Mouse (Mus musculus): ENCODE measurements at regions not wholly inside any gene's neighbourhood (a gene's known extent, or its start where the extent isn't known, plus 50 kb on each side); places are given as distances from the start of the nearest gene placed in this dataset.
A peak's percentile ranks its signal among the peaks of the same experiment; 100 is the strongest.

DNA sequence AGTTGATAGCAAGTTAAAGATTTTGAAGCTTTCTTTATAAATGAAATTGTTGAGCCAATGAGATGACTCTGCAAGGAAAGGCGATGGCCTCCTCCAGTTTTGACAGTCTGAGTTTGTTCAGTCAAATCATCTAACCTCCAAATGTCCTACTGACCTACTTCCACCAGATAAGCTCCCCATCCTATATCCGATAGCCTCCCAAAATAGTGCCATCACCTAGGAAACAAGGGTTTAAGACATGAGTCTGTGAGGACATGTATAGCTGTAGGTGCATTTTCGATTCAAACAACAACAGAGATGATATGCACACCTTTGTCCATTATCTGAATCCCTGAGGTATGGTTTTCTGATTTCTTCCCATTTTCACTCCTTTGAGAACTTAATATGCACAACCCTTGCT, 126.0 kb upstream of the Tnfaip3 start:
- no peak for DNase-seq (ENCODE audit: low spot score in 2 of 2)

GRCm38 (mm10) chr10:19140628-19141027, 125.2 kb upstream of the Tnfaip3 start:
- DNase-seq (ENCODE audit: low spot score in 2 of 2): no peak

DNA sequence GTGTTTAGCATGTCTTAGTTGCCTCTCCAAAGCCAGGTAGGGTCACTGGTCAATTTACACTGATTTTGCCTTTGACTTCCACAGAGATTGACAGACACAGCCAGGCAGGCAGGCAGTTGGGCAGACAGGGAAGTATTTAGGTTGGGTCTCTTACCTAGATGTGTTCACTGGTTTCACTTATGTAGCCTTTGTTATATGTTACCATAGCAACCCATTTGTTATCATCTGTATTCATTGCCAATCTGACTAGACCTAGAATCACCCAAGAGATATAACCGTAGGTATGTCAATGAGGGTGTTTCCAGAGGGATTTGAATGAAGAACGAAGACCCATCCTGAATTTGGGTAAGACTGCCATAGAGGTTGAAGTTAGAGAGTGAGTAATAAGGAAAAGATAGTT, 123.8 kb upstream of the Tnfaip3 start:
- no peak for DNase-seq (ENCODE audit: low spot score in 2 of 2)

DNA sequence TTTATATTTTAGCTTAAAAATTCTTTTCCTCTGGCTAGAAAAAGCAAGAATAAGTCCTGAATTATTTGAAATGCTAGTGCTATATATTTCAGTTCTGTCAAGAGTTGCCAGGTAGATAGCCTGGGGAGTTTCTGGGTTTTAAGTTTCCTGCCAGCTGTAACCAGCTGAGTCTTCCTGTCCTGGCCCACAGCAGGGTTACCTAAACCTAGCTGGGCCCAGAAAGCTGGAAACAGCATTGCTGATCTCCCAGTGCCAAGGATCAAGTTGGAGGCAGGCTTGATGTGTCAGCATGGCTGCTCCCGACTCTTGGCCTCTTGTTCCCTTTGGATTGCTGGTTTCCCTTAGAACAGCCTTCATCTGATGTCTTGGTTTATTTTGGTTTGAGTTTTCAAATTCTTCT, 122.8 kb upstream of the Tnfaip3 start:
- no peak for DNase-seq (ENCODE audit: low spot score in 2 of 2)

GRCm38 (mm10) chr10:19127581-19128291, 112.3 kb upstream of the Tnfaip3 start:
- no peak for DNase-seq (ENCODE audit: low spot score in 2 of 2)

DNA sequence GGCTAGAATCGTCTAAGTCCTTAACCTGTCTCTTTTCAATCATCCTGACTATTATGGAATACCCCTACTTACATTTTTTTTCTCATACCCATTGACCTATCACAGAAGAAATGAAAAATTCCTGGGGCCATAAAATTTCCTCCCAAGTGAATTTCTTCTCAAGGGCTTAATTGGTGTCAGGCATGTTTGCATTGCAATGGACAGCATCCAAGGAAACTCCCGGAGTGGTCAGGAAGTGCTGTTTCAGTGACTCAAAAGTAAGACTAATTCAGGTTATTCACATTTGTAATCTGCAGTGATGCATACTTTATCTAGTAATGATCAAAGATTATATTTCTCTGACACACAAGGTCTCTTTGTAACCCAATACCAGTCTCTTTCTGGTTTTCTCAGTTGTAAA, 111.5 kb upstream of the Tnfaip3 start:
- DNase-seq (ENCODE audit: low spot score in 2 of 2): no peak

DNA sequence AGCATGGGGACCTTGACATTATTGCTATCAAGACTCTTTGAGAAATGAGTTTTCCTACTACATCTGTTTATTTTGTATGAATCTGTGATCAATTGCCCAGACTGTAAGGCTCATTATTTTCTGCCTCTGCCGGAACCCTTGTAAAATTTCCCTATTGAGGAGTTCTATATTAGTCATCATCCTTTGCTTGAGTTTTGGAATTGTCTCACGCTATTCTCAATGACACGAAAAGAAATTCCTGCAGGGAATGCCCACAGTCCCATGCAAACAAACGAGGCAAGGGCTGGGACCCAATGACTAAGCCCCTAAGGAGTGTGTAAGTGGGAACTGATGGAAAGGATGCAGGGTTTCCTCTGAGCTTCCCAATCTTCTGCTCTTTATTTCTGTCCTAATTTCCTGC, 111.0 kb upstream of the Tnfaip3 start:
- DNase-seq (ENCODE audit: low spot score in 2 of 2): no peak

- DNase-seq (ENCODE audit: low spot score in 2 of 2): no peak
Measured at GRCm38 (mm10) chr10:19123691-19124090, 108.2 kb upstream of the Tnfaip3 start.

- DNase-seq (ENCODE audit: low spot score in 2 of 2): peak; percentile 8 to 47
Measured at GRCm38 (mm10) chr10:19122221-19122620, 106.8 kb upstream of the Tnfaip3 start.

DNA sequence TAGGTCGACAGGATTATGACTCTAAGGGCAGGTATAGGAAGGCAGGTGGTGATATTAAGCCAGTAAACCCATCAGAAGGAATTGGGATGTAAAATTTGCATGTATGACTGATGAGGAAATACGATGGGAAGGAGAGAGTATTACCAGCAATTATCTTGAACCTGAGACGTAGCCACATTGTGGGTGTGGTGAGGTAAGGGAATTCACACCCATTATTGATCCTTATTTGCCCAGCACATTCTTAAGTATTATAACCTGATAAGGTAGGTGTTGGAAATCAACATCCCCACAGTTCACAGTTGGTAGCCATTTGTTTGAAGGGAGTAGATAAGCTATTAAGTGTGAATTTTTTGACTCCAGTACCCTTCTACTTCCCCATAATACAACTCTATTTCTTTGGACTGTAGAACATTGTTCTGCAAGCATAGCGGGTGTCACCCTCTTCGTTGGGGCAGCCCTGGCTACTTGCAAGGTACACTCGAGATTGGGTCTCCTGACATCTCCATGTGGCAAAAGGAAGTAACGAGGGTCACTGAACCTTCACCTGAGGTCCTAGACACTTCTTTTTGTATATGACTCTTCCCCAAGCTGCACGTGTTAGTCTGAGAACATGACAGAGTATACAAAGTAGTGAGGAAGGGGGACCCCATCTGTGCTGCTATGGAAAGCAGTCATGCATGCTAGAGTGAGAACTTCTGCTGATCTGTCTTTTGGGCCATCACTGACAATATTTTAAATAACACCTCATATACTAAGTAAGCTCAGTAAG, 104.0 kb upstream of the Tnfaip3 start:
- DNase-seq (ENCODE audit: low spot score in 2 of 2): no peak

DNA sequence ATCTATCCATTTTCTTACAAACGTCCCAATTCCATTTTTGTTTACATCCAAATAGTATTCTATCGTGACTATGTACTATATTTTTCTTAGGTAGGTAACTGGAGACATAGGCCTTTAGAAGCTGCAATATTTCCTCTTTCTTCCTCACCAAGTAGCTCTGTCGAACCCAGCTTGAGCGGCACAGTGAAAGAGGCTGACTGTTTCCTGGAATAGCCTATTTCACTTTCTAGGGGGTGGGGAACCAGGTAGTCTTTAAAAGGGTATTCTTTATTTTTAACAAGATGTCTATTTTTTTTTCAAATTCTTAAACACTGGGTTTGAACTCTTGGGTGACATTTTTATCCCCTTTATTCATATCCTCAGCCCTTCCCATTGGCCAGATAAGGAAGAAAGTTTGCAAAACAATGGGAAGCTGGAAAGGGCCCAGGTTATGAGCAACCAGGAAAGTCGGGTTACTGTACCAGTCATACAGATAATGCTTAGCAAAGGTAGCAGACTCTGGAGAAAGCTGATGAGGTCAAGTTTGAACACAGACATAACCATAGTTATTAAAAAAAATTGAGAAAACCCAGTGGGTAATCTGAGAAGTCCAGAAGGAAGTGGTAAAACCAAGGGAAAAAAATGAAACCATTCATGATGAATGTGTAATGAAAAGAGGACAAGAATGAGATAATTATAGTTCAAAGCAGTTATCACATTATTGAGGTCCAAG, 103.3 kb upstream of the Tnfaip3 start:
- DNase-seq (ENCODE audit: low spot score in 2 of 2): no peak

- no peak for DNase-seq (ENCODE audit: low spot score in 2 of 2)
Measured at GRCm38 (mm10) chr10:19117071-19117605, 101.7 kb upstream of the Tnfaip3 start.

- no peak for DNase-seq (ENCODE audit: low spot score in 2 of 2)
Measured at GRCm38 (mm10) chr10:19112459-19112858, 97.0 kb upstream of the Tnfaip3 start.

DNA sequence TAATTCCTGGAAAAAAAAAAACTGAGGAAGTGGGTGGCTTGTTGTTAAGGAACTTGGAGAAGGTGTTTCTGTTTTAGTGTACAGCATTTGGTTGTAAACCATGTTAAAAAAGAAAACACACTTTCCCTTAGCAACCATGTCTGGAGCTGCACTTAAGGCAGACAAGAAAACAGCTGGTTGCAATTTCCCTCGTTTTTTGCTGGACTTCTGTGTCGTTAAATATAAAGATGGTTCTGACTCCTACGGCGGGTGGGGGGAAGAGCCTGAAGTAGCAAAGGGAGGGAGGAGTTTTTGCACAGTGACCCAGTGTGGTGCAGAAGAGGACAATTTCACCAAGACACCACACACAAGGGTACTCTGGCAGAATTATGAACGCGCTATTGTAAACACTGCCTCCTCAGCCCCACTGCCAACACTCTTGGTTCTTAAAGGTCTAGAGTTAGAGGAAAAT, 89.8 kb upstream of the Tnfaip3 start:
- DNase-seq (ENCODE audit: low spot score in 2 of 2): no peak

DNA sequence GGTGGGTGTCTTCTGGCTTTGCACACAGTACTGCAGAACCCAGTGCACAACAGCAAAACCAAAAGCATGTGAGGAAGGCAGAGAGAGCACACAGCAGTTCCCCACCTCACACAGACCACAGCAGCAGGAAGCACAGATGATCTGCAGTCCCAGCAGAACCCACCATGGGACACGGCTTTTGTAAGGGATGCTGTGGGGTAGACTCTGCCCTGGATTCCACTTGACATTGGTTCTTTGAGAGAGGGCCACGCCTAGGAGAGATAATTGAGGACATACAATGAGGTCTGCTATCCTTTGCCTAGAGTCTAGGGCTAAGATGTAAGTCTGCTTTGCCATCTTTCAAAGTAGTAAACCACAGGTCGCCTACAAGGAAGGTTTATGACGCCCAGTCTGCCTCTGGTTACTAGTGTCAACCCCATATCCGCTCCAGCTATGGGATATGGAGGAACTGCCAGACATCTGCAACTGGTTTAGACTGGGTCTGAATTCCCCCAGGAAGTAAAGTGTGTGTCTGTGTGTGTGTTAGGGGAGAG, 89.3 kb upstream of the Tnfaip3 start:
- no peak for DNase-seq (ENCODE audit: low spot score in 2 of 2)

DNA sequence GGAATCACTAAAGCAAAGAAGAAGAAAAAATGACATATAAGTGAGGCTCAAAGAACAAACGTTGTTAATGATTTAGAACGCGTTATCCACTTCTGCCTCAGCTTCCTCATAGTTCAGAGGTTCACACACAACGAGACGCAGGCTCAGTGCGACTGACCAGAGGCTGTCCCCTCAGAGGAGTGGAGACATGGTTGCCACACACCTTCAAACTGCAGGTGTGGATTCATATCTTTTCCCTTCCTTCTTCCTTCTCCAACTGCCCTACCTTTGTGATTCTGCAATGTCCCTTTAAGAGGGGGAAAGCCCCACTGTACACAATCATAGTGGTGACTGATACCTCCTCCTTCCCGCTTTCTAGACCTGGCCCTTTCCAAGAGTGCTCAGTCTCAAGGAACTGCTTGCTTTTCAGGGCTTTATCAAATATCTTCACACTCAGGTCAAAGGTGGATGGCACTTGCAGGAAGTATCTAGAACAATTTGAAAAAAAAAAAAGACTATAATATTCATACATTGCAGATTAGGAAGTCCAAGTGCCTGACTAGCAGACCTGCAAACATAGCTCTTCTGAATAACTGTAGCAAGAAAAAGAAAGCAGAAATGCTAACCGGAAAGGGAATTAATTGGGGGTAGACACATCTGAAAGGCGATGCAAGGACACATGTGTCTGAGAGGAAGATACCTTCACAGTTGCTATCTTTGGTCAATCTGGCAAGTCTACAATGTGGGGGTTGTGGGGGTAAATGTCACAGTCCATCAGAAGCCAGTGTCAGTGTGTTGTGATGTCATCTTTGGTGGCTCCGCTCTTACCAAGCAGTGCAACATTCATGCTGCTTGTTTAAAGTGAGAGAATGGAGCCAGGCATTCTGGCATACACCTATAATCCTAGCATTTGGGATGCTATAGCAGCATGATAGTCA, 84.2 kb upstream of the Tnfaip3 start:
- DNase-seq (ENCODE audit: low spot score in 2 of 2): no peak

DNA sequence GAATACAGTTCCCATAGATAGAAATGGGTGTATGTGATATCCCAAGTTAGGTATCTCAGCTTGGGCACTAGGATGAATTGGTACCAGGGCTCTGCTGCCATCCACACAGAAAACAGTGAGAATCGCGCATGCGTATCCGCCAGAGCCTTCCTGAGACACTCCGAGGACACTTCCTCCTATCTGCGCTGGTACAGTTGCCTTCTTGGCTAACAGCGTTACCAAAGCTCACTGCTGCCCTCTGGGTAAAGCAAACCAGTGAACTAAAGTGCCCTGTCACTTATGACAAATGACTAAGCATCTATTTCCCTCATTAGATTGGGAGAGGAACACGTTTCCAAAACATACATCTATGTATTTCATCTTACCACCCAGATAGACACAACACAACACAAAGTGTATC, 78.8 kb upstream of the Tnfaip3 start:
- peak; percentile 13 to 37 for DNase-seq (ENCODE audit: low spot score in 2 of 2)

DNA sequence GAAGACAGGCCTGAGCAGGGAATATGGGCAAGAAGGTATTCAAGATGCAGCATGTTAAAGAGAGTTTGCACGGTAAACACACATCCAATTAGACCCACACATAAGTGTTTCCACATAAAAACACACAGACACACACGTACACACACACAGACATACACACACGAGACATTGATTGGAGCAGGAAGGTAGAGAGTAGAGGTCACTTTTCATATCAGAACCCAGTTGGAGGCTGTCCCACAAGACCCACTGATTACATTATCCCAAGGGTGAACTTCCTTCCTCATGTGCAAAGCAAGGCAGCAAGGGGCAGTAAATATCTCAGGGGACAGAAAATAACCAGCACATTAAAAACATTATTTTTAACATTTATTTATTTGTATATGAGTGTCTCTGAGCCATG, 78.2 kb upstream of the Tnfaip3 start:
- DNase-seq (ENCODE audit: low spot score in 2 of 2): no peak

GRCm38 (mm10) chr10:19091949-19092348, 76.5 kb upstream of the Tnfaip3 start:
- no peak for DNase-seq (ENCODE audit: low spot score in 2 of 2)

- no peak for DNase-seq (ENCODE audit: low spot score in 2 of 2)
Measured at GRCm38 (mm10) chr10:19091110-19091509, 75.7 kb upstream of the Tnfaip3 start.

- DNase-seq (ENCODE audit: low spot score in 2 of 2): no peak
Measured at GRCm38 (mm10) chr10:19086995-19087394, 71.5 kb upstream of the Tnfaip3 start.

Data from layer of hippocampus, postnatal 14 days (tissue).